Mouse (Mus musculus) lung, adult 2 months (tissue): ENCODE measurements around the gene Tm9sf2.

Source experiments
- CTCF ChIP-seq: fragments of 200-500 bp; IDR thresholded peaks from 2 replicates; pipeline ENCODE4 v1.5.1; 2011; ENCODE audit warnings: mild to moderate bottlenecking, low read length, control low read depth; ENCODE audit not compliant: insufficient read depth
- POLR2A ChIP-seq: fragments of 200-500 bp; IDR thresholded peaks from 2 replicates; pipeline ENCODE4 v1.6.1; 2011; ENCODE audit warnings: low read depth, mild to moderate bottlenecking, control low read depth, low read length, borderline replicate concordance; ENCODE audit errors: extremely low read depth

DNA sequence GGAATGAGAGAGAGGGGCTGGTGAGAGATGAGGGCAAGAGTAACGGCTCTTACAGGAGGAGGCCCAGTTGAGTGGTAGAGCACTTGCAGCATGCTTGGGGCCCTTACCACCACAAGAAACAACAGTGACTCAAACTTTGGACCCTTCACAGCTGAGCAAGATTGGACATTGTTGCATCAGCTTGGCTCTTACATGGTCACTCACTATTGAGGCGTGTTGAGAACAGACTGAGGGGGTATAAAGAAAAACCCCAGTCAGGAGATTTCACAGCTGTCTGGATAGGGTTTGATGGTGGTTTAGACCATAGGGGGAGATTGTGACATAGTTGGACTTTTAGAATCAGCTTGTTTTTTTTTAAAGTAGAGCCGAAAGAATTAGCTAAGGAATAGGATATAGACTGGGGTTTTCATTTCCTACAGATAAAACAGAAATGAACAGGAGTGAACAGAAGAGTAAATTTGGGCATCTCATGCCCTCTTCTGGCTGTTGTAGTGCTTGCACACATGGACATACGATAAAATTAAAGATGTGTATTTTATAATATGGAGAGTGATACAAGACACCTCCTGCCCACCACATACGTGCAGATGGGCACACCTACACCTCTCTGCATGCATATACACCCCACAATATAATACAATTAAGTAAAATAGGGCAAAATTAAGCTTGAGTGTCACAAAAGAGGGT lies 23.4 kb downstream of the Tm9sf2 start:
- TF ChIP-seq POLR2A (no peak), CTCF (no peak)
